Mouse (Mus musculus) G1E-ER4 (cell line): Measurements from ENCODE around the gene Slc35e3. TPM values are rescaled to one million over a fixed set of nuclear protein-coding genes. Genes with fewer than 3 reads are reported as not detected.

Source experiments
- GATA1 ChIP-seq: IDR thresholded peaks from one replicate; pipeline ENCODE4 v1.8.0; 2012; ENCODE audit warnings: low read length, inconsistent platforms
- polyA plus RNA-seq: library from polyadenylated mRNA; stranded (reverse); fragments of >175 nt; gene quantifications from 2 replicates; pipeline ENCODE4 v1.2.3, GENCODE M21; 2012

Slc35e3 gene
- polyA plus RNA-seq, 1 experiment, result 0.95 TPM

DNA sequence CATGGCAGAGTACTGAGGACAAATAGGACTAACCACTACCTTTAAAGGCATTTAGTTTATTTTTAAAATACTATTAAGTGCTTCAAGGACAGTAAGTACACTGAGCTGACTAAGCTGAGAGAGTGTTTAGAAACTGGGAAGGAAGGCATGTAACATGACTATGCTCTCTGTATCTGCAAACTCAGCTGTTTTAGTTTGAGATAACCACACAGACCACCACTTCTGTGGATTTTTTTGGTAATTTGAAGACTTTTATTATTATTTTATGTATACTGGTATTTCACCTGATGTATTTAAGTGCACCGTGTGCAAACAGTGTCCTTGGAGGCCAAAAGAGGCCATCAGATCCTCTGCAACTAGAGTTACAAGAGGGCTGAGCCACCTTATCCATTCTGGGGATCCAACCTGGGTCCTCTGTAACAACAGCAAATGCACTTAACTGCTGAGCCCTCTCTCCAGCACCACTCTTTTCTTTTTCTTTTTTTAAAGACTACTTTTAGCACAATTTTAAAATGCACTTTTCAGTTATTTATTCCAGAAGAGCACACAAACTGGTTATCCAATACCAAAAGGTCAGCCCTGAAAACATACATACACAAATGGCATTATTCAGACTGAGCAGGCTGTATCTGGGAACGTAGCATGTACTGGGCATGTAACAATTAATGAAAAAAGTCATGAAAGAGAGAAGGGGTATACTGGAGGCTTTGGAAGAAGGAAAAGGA is 38.9 kb downstream of the Slc35e3 start:
- no peak for TF ChIP-seq GATA1

DNA sequence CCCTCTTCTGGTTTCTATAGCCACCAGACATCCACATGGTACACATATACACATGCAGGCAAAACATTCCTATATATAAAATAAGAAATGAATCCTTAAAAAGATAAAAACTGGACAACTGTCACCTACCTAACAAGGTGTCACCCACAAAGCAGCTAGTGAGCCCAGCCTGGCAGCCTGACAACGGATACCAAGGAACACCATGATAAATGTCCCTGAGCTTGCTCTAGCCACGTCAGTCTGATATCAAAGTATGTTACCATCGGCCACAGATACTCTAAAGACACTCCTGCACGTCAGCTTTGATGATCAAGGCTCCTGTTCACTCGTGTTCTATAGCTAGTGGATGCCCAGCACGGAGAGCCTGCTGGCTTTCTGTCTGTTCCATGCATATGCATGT is 39.7 kb downstream of the Slc35e3 start:
- no peak for TF ChIP-seq GATA1

DNA sequence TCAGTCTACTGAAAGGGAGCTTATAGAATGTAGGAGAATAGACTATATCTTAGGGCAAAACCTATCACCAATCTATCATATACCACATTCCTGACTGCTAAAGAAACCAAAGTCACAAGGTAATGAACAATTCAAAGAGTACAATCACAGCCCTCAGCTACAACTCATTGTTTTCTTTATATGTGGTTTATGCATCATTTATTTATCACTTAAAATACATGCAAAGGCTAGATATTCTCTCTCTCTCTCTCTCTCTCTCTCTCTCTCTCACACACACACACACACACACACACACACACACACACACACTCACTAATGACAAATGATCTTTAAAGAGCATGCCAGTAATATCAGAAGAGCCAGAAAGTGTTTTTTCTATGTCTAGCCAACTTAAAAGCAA is 40.4 kb downstream of the Slc35e3 start:
- no peak for TF ChIP-seq GATA1

DNA sequence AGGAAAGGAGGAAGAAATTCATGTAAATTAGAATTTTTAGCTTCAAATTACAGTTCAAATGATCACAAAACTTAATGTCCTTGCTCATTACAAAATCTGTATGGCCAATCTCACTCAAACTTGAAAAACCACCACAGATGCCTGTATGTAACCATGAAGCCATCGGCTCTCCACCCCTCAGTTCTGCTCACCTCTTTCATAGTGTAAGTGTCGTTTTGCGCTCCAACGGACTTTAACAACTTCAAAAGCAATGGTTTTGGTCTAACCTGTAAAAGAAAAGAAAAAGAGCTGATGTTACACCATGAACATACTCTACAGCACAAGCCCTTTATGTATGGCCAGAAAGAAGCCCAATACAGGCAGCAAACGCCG is 41.2 kb downstream of the Slc35e3 start:
- no peak for TF ChIP-seq GATA1

DNA sequence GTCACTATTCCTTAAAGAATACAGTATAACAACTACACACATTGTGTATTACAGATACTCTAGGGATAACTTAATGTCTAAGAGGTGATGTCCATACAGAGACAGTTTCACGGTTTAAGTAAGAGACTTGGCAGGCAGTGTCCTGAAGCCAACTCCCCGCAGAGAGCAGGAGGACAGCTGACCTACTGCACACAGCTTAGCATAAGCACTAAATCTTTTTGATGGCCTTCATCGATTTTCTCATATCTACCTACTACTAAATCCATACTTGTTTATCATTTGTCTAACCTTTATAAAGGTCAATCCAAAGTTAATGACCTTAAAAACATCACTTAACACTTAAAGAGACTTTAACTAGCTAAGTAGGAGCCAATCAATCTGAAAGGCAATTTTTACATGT is 42.7 kb downstream of the Slc35e3 start:
- no peak for TF ChIP-seq GATA1

DNA sequence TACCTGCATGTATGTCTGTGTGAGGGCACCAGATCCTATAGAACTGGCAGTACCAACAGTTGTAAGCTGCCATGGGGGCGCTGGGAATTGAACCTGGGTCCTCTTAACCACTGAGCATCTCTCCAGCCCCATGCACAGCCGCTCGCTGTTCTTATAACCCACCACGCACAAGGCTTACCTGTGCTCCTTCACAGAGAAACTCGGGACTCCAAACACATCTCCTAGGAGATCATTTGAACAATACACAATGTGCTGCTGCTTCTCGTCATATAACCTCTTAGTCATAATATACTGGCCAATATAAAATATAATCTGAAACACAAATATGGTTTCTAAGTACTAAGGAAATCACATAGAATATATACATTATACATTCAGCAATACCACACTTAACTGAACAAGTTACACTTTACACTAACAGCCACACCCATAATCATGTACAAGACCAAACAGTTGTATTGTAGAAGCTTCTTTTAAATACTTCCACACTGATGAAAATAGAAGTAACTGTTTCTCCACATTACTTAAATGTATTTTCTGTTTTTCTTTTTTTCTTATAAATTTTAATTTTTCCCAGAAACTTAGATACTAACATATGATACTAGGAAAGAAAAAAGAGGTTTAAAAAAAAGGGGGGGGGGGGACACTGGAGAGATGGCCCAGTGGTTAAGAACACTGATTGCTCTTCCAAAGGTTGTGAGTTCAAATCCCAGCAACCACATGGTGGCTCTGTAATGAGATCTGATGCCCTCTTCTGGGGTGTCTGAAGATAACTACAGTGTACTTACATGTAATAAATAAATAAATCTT is 43.9 kb downstream of the Slc35e3 start:
- TF ChIP-seq GATA1, result no peak

DNA sequence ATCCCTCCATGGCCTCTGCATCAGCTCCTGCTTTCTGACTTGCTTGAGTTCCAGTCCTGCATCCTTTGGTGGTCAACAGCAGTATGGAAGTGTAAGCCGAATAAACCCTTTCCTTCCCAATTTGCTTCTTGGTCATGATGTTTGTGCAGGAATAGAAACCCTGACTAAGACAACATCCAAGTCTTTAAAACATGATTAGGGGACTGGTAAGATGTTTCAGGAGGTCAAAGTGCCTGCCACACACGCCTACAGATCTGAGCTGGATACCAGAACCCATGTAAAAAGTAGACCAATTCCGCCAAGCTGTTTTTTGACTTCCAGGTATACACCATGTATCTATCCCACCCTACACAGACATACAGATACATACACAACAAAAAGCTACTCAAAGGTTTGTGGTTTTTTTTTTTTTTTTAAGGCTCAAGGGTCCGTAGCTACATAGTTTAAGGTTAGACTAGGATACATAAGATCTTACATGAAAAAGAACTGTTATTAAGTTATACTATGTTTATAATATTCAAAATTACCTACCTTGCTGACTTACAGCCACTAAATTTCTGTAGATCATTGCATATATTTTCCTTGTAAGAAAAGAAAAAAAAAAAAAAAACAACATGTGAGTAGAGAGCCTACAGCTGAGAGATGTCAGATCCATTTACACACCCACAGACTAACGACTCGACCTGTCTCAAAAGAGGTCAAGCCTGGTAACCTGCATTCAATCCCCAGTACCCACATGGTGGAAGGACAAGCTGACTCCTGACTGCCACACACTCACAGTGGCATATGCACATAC is 44.9 kb downstream of the Slc35e3 start:
- TF ChIP-seq GATA1, result no peak

DNA sequence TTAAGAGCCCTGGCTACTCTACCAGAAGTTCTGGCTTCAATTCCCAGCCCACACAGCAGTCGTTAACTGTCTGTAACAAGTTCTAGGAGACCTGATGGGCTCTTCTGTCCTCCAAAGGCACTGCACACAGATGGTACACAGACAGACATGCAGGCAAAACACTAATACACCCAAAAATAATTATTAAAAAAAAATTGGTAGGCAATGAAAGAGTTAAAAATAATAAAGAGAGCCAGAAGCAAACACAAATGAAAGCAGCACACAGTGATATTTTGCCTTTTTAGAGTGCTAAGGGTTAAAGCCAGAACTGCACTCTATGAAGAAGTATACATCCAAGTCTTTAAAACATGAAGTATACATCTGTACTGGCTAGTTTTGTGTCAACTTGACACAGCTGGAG is 45.7 kb downstream of the Slc35e3 start:
- no peak for TF ChIP-seq GATA1

DNA sequence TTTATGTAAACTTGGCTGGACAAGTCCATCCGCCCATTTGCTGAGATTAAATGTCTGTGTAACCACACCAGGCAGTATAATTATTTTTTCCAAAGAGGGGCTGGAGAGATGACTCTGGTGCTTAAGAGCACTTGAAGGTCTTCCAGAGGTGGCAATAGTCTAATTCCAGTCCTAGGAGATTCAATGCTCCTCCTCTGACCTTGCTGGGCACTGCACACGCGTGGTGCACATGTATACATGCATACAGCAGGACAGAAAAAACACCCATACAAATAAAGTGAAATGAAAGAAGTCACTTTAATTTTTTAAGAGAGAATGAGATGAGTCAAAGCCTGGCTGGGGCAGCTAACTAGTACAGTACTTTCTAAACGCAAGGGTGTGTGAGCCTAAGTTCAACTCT is 46.3 kb downstream of the Slc35e3 start:
- no peak for TF ChIP-seq GATA1

DNA sequence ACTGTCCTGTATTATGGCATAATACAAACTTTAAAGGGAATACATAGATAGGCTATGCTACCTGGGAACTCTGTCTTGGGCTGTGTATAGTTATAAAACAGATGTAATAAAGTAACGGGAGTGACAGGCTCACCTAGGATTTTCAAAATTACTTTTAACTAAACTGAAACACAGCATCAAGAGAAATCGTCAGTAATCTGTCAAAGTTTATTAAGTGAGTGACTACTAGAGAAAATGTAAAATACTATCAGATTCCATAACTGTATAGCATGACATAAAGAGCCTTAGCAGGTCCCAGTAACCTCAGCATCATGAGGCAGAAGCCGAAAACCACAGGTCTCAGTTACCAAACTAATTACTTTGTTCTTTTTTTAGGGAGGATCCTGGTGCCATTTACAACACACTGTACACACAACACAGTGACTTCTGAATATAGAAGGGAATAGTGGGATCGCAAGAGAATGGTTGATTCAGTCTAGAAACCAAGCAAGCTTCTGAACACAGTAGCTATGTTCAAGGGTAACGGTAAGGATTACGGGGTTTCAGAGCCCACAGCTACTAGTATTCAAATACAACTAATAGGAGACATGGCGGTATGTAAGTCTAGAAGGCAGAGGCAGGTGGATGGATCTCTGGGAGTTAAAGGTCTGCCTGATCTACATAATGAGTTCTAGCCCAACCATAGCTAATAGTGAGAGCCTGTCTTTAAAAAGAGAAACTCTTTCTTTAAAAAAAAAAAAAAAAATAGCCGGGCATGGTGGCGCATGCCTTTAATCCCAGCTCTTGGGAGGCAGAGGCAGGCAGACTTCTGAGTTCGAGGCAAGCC is 47.6 kb downstream of the Slc35e3 start:
- TF ChIP-seq GATA1, result no peak

DNA sequence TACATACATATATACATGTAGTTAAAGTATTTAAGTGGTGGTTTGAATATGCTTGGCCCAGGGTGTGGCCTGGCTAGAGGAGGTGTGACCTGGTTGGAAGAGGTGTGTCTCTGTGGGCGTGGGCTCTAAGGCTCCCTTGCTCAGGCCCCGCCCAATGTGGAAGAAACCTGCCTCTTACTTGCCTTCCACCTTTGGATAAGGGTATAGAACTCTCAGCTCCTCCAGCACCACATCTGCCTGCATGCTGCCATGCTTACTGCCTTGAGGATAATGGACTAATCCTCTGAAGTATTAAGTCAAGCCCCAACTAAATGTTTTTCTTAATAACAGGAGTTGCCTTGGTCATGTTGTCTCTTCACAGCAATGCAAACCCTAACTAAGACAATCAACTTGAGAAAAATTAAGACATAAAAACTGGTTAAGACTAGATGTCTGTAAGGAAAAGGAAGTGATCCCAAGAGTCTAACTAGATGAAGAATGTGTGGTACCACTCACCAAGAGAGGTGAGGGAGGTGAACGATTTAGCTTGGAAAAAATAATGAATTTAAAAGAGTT is 48.5 kb downstream of the Slc35e3 start:
- TF ChIP-seq GATA1, result no peak

DNA sequence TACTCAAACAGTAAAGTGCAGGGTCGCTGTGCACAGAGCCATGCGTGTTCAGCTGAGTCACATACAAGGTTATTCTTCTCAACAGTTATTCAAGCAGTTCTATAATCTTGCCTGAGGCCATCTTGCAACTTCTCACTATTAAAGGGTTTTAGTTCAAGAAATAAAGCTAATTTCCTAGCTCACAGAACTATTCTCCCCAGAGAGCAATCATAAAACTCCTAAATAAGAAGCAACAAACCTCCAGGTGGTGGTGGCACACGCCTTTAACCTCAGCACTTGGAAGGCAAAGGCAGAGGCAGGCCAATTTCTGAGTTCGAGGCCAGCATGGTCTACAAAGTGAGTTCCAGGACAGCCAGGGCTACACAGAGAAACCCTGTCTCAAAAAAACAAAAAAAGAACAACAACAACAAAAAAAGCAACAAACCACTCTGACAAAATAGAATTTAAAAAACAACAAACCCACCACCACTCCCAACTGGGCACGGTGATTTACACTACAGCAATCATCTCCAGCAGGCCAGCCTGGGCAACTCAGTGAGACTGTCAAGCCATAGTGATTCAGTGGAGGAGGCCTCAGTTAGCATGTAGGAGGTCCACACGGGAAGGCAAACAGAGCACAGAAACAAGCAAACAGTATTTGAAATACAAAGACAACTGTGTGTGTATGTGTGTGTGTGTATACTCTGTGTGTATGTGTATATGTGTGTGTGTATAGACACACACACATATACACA is 49.2 kb downstream of the Slc35e3 start:
- TF ChIP-seq GATA1, result no peak

DNA sequence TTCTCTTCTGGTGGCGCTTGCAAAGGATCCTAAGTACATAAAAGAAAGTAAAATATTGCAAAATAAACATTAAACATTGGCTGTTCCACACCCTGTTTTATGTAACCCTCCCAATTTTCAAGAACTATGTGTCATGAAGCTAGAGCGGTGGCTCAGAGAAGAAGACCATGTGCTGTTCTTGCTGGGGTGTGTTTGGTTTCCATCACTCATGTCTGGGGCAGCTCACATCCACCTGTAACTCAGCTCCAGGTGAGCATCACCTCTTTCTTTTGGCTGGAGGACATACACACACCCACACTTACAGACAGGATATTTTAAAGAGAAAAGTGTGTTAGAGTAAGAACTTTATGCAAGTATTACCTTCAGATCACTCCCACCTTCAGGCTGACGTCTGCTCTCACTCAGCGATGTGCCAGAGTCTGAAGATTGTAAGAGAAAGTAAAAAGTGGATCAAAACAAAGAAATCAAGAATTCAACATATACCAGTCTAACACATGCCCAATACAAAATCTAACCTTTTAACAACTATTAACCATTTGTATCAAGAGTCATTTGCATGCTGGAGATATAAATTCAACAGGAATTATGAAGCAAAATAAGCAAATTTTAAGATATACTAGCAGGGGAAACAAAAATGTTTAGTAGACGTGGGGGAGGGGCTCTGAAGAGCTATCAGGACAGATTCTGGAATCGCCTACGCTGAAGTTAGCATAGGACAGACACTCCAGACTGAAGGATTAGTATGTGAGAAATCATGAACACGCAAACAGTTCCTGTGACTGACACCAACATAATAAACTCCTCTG is 49.9 kb downstream of the Slc35e3 start:
- TF ChIP-seq GATA1, result no peak

DNA sequence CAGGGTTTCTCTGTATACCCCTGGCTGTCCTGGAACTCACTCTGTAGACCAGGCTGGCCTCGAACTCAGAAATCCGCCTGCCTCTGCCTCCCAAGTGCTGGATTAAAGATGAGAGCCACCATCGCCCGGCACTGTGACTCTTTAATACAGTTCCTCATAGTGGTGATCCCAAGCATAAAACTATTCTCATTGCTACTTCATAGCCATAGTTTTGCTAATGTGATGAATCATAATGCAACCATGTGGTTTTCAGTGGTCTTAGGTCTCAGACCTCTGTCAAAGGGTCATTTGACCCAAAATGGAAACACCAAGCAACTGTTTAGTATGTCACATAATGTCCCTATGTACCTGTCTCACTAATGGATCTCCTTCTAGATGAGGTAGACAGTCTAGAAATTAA is 50.6 kb downstream of the Slc35e3 start:
- TF ChIP-seq GATA1, result no peak
